Mouse (Mus musculus): ENCODE measurements around the gene Slc17a7.

- TF ChIP-seq CTCF (IDR thresholded peaks at IDR 0.05), result no peak
- TF ChIP-seq EP300 (IDR thresholded peaks at IDR 0.05), result no peak
Measured at GRCm38 (mm10) chr7:45119780-45120709, 43.7 kb upstream of the Slc17a7 start.
